Mouse (Mus musculus) neural tube, embryonic 11.5 days (tissue): ENCODE measurements at regions not wholly inside any gene's neighbourhood (a gene's known extent, or its start where the extent isn't known, plus 50 kb on each side); places are given as distances from the start of the nearest gene placed in this dataset.

Experiments
- ATAC-seq: fragments of 200-750 bp; cut with Nextera tagmentation; 2 replicates; pipeline ENCODE4 v1.8.0; 2017; ENCODE audit warnings: moderate number of reproducible peaks, mild to moderate bottlenecking, moderate TSS enrichment, moderate library complexity; ENCODE audit not compliant: insufficient read depth, low FRiP score, low TSS enrichment
- DNase-seq: peaks from one replicate; pipeline ENCODE4 v3.0.0-alpha.2; 2015; ENCODE audit warnings: low spot score
- H3K27ac ChIP-seq: fragments of 300-500 bp; sonication (generic); 2 replicates; pipeline ENCODE4 v1.5.1; 2014; ENCODE audit warnings: low read depth, mild to moderate bottlenecking, low read length
- H3K27me3 ChIP-seq: fragments of 300-500 bp; sonication (generic); 2 replicates; pipeline ENCODE4 v1.6.1; 2014; ENCODE audit warnings: mild to moderate bottlenecking, low read length, mixed read lengths; ENCODE audit not compliant: control insufficient read depth, insufficient read depth
- H3K36me3 ChIP-seq: fragments of 300-500 bp; sonication (generic); 2 replicates; pipeline ENCODE4 v1.6.1; 2014; ENCODE audit warnings: mild to moderate bottlenecking, low read length, moderate library complexity, mixed read lengths; ENCODE audit not compliant: control insufficient read depth, insufficient read depth
- H3K4me1 ChIP-seq: fragments of 300-500 bp; sonication (generic); 2 replicates; pipeline ENCODE4 v1.6.1; 2014; ENCODE audit warnings: low read length, mixed read lengths; ENCODE audit not compliant: control insufficient read depth, insufficient read depth
- H3K4me2 ChIP-seq: fragments of 300-500 bp; sonication (generic); 2 replicates; pipeline ENCODE4 v1.6.1; 2014; ENCODE audit warnings: low read depth, mild to moderate bottlenecking, moderate library complexity
- H3K4me3 ChIP-seq: fragments of 300-500 bp; sonication (generic); 2 replicates; pipeline ENCODE4 v1.5.1; 2014; ENCODE audit warnings: low read depth, low read length
- H3K9ac ChIP-seq: fragments of 300-500 bp; sonication (generic); 2 replicates; pipeline ENCODE4 v1.6.1; 2014; ENCODE audit warnings: mild to moderate bottlenecking, low read length
- H3K9me3 ChIP-seq: fragments of 300-500 bp; sonication (generic); 2 replicates; pipeline ENCODE4 v1.6.1; 2016; ENCODE audit warnings: low read length; ENCODE audit not compliant: control insufficient read depth
- WGBS: fragments of 180-500 bp; shearing (Covaris S2); extraction: QIAGEN DNeasy Blood & Tissue Kit; methylation state at CpG from one replicate; pipeline ENCODE4 v1.1.7; 2014; 5-methylcytosine and 5-hydroxymethylcytosine counted together

- DNase-seq = no peak
- no peak overlapping the region for H3K4me3 ChIP-seq
- H3K36me3 ChIP-seq = no peaks in the 10 kb centered on the region
- H3K9ac ChIP-seq = no peak overlapping the region
- no peaks in the 10 kb centered on the region for H3K9me3 ChIP-seq
- H3K27ac ChIP-seq = no peak overlapping the region
- H3K4me2 ChIP-seq = no peak overlapping the region
- H3K27me3 ChIP-seq = no peaks in the 10 kb centered on the region
- H3K4me1 ChIP-seq = no peaks in the 10 kb centered on the region
- 75% methylated on average over 5 of the region's 5 CpGs for WGBS
- no peak for ATAC-seq
These were observed 376.2 kb upstream of the Nrp1 start for GRCm38 (mm10) chr8:127982165-127982564.

GRCm38 (mm10) chr8:127985616-127986015, 372.8 kb upstream of the Nrp1 start:
- Histone ChIP-seq H3K4me1 (no peaks in the 10 kb centered on the region), H3K27ac (no peak overlapping the region), H3K27me3 (no peaks in the 10 kb centered on the region), H3K36me3 (no peaks in the 10 kb centered on the region), H3K9ac (no peak overlapping the region), H3K4me2 (no peak overlapping the region), H3K9me3 (no peaks in the 10 kb centered on the region), H3K4me3 (no peak overlapping the region)
- no peak for ATAC-seq
- no peak for DNase-seq
- WGBS = 45% methylated on average over 6 of the region's 6 CpGs

- Histone ChIP-seq H3K36me3 (no peaks in the 10 kb centered on the region), H3K4me1 (no peaks in the 10 kb centered on the region), H3K9ac (no peak overlapping the region), H3K27me3 (no peaks in the 10 kb centered on the region), H3K4me3 (no peak overlapping the region), H3K4me2 (no peak overlapping the region), H3K27ac (no peak overlapping the region), H3K9me3 (no peaks in the 10 kb centered on the region)
- ATAC-seq (no peak), DNase-seq (no peak)
- WGBS = 75% methylated on average over 1 of the region's 1 CpGs
These were observed 369.5 kb upstream of the Nrp1 start for GRCm38 (mm10) chr8:127988887-127989286.

- H3K27me3 ChIP-seq = no peaks in the 10 kb centered on the region
- no peak overlapping the region for H3K27ac ChIP-seq
- H3K4me3 ChIP-seq = no peak overlapping the region
- H3K9ac ChIP-seq = no peak overlapping the region
- no peaks in the 10 kb centered on the region for H3K36me3 ChIP-seq
- H3K9me3 ChIP-seq = no peaks in the 10 kb centered on the region
- H3K4me2 ChIP-seq = no peak overlapping the region
- no peak for DNase-seq
- WGBS = 82% methylated on average over 1 of the region's 1 CpGs
- no peaks in the 10 kb centered on the region for H3K4me1 ChIP-seq
- no peak for ATAC-seq
These were observed 363.5 kb upstream of the Nrp1 start for GRCm38 (mm10) chr8:127994898-127995297.

GRCm38 (mm10) chr8:127995490-127995889, 362.9 kb upstream of the Nrp1 start:
- Histone ChIP-seq H3K36me3 (no peaks in the 10 kb centered on the region), H3K4me3 (no peak overlapping the region), H3K9ac (no peak overlapping the region), H3K4me2 (no peak overlapping the region), H3K27me3 (no peaks in the 10 kb centered on the region), H3K9me3 (no peaks in the 10 kb centered on the region), H3K27ac (no peak overlapping the region), H3K4me1 (no peaks in the 10 kb centered on the region)
- DNase-seq (no peak), ATAC-seq (no peak)
- WGBS = 90% methylated on average over 1 of the region's 1 CpGs

GRCm38 (mm10) chr8:128002386-128002785, 356.0 kb upstream of the Nrp1 start:
- Histone ChIP-seq H3K27me3 (no peaks in the 10 kb centered on the region), H3K4me3 (no peak overlapping the region), H3K4me2 (no peak overlapping the region), H3K27ac (no peak overlapping the region), H3K9ac (no peak overlapping the region), H3K36me3 (no peaks in the 10 kb centered on the region), H3K4me1 (no peaks in the 10 kb centered on the region), H3K9me3 (no peaks in the 10 kb centered on the region)
- DNase-seq (no peak), ATAC-seq (no peak)
- 66% methylated on average over 2 of the region's 2 CpGs for WGBS

- H3K4me2 ChIP-seq = no peak overlapping the region
- DNase-seq (no peak), ATAC-seq (no peak)
- no peaks in the 10 kb centered on the region for H3K4me1 ChIP-seq
- 88% methylated on average over 1 of the region's 1 CpGs for WGBS
- no peaks in the 10 kb centered on the region for H3K9me3 ChIP-seq
- no peaks in the 10 kb centered on the region for H3K27me3 ChIP-seq
- H3K4me3 ChIP-seq = no peak overlapping the region
- no peak overlapping the region for H3K27ac ChIP-seq
- H3K9ac ChIP-seq = no peak overlapping the region
- H3K36me3 ChIP-seq = no peaks in the 10 kb centered on the region
These were observed 355.6 kb upstream of the Nrp1 start for GRCm38 (mm10) chr8:128002806-128003205.

- Histone ChIP-seq H3K4me1 (no peaks in the 10 kb centered on the region), H3K27me3 (no peaks in the 10 kb centered on the region), H3K9ac (no peak overlapping the region), H3K9me3 (no peaks in the 10 kb centered on the region), H3K27ac (no peak overlapping the region), H3K4me3 (no peak overlapping the region), H3K4me2 (no peak overlapping the region), H3K36me3 (no peaks in the 10 kb centered on the region)
- WGBS = 22% methylated on average over 1 of the region's 1 CpGs
- DNase-seq = no peak
- no peak for ATAC-seq
These were observed 355.0 kb upstream of the Nrp1 start for GRCm38 (mm10) chr8:128003385-128003784.

GRCm38 (mm10) chr8:128003881-128004286, 354.5 kb upstream of the Nrp1 start:
- Histone ChIP-seq H3K9me3 (no peaks in the 10 kb centered on the region), H3K4me3 (no peak overlapping the region), H3K9ac (no peak overlapping the region), H3K4me1 (no peaks in the 10 kb centered on the region), H3K27ac (no peak overlapping the region), H3K4me2 (no peak overlapping the region), H3K36me3 (no peaks in the 10 kb centered on the region), H3K27me3 (no peaks in the 10 kb centered on the region)
- no peak for ATAC-seq
- no peak for DNase-seq
- 61% methylated on average over 3 of the region's 3 CpGs for WGBS
